Mouse (Mus musculus) c-Kit-positive CD71-positive TER-119-positive erythroid progenitor cells, embryonic 14.5 days (primary cell): ENCODE measurements around the gene 4930469K13Rik.
A peak's percentile ranks its signal among the peaks of the same experiment; 100 is the strongest.

Experiments
- DNase-seq: peaks from one replicate; pipeline ENCODE4 v3.0.0-alpha.2; 2013; ENCODE audit warnings: low spot score

4930469K13Rik gene

GRCm38 (mm10) chr11:34078581-34078980, 19.8 kb downstream of the 4930469K13Rik start:
- no peak for DNase-seq

GRCm38 (mm10) chr11:34077870-34078269, 20.5 kb downstream of the 4930469K13Rik start:
- no peak for DNase-seq

- peak; percentile 48 for DNase-seq
Measured at GRCm38 (mm10) chr11:34073776-34074175, 24.6 kb downstream of the 4930469K13Rik start.

- no peak for DNase-seq
Measured at GRCm38 (mm10) chr11:34072309-34072708, 26.0 kb downstream of the 4930469K13Rik start.

- DNase-seq, result no peak
Measured at GRCm38 (mm10) chr11:34070596-34070995, 27.8 kb downstream of the 4930469K13Rik start.

- no peak for DNase-seq
Measured at GRCm38 (mm10) chr11:34063702-34064485, 34.5 kb downstream of the 4930469K13Rik start.

GRCm38 (mm10) chr11:34063257-34063656, 35.1 kb downstream of the 4930469K13Rik start:
- DNase-seq, result no peak

GRCm38 (mm10) chr11:34061740-34062139, 36.6 kb downstream of the 4930469K13Rik start:
- no peak for DNase-seq

- DNase-seq, result no peak
Measured at GRCm38 (mm10) chr11:34058960-34059359, 39.4 kb downstream of the 4930469K13Rik start.

GRCm38 (mm10) chr11:34058332-34058731, 40.0 kb downstream of the 4930469K13Rik start:
- DNase-seq, result no peak

GRCm38 (mm10) chr11:34056715-34057114, 41.6 kb downstream of the 4930469K13Rik start:
- DNase-seq, result no peak

- DNase-seq, result no peak
Measured at GRCm38 (mm10) chr11:34054031-34054727, 44.2 kb downstream of the 4930469K13Rik start.

- DNase-seq, result no peak
Measured at GRCm38 (mm10) chr11:34053031-34053818, 45.1 kb downstream of the 4930469K13Rik start.

- no peak for DNase-seq
Measured at GRCm38 (mm10) chr11:34050643-34051042, 47.7 kb downstream of the 4930469K13Rik start.

- no peak for DNase-seq
Measured at GRCm38 (mm10) chr11:34050063-34050462, 48.3 kb downstream of the 4930469K13Rik start.

GRCm38 (mm10) chr11:34049125-34049379, 49.3 kb downstream of the 4930469K13Rik start:
- no peak for DNase-seq

GRCm38 (mm10) chr11:34048375-34049124, 49.8 kb downstream of the 4930469K13Rik start:
- no peak for DNase-seq

- DNase-seq, result no peak
Measured at GRCm38 (mm10) chr11:34047542-34047937, 50.8 kb downstream of the 4930469K13Rik start.

GRCm38 (mm10) chr11:34046767-34047541, 51.4 kb downstream of the 4930469K13Rik start, which contains the start of gene Lcp2:
TSS of gene Lcp2 (plus strand) at chr11:34046920.
- no peak for DNase-seq

- DNase-seq, result no peak
Measured at GRCm38 (mm10) chr11:34042808-34043207, 55.5 kb downstream of the 4930469K13Rik start.

GRCm38 (mm10) chr11:34040061-34040460, 58.3 kb downstream of the 4930469K13Rik start:
- no peak for DNase-seq
